Mouse (Mus musculus): ENCODE measurements at regions not wholly inside any gene's neighbourhood (a gene's known extent, or its start where the extent isn't known, plus 50 kb on each side); places are given as distances from the start of the nearest gene placed in this dataset.

DNA sequence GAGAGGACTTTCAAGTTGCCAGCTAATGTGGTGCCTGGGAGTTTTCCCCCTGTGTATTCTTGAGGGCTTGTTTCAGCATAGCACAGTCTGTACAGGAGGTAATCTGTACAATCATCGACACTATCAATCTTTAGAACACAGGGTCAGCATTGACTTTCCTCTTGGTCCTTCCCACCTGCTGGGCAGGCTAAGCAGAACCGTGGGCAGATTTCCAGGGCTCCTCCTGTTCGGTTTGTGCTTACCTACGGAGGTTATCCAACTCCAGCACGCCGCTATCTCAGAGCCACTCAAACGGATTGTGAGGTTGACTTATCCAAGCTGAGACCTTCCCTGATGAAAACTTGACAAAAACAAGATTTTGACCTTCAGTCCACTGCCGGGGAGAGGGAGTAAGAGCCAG lies 988.9 kb downstream of the Synb start:
- Histone ChIP-seq H3K4me1 (ENCODE audit: insufficient read depth) (no peaks in the 10 kb centered on the region), H3K4me2 (ENCODE audit: low read depth, low read length) (no peak overlapping the region), H3K9me3 (ENCODE audit: low read length) (no peaks in the 10 kb centered on the region), H3K27me3 (ENCODE audit: insufficient read depth, low read length) (no peaks in the 10 kb centered on the region), H3K27ac (ENCODE audit: low read depth) (no peak overlapping the region), H3K36me3 (replicated peaks; ENCODE audit: insufficient read depth, low read length) (no peaks in the 10 kb centered on the region), H3K9ac (replicated peaks) (no peak overlapping the region), H3K4me3 (ENCODE audit: low read depth, low read length) (no peak overlapping the region)
- DNase-seq (peak; percentile 15), ATAC-seq (no peak)
- WGBS (ENCODE audit: insufficient replicate concordance), result 76% methylated on average over 8 of the region's 8 CpGs
- no peak for TF ChIP-seq CTCF (IDR thresholded peaks at IDR 0.05; ENCODE audit: low read depth)
- TF ChIP-seq EP300 (IDR thresholded peaks at IDR 0.05; ENCODE audit: low read depth), result no peak

GRCm38 (mm10) chr14:68301710-68302109 lies 992.4 kb downstream of the Synb start:
- WGBS (ENCODE audit: insufficient replicate concordance), result 66% methylated on average over 4 of the region's 4 CpGs
- Histone ChIP-seq H3K36me3 (replicated peaks; ENCODE audit: insufficient read depth, low read length) (no peaks in the 10 kb centered on the region), H3K27ac (ENCODE audit: low read depth) (no peak overlapping the region), H3K4me1 (ENCODE audit: insufficient read depth) (no peaks in the 10 kb centered on the region), H3K4me3 (ENCODE audit: low read depth, low read length) (no peak overlapping the region), H3K9me3 (ENCODE audit: low read length) (no peaks in the 10 kb centered on the region), H3K9ac (replicated peaks) (no peak overlapping the region), H3K4me2 (ENCODE audit: low read depth, low read length) (no peak overlapping the region), H3K27me3 (ENCODE audit: insufficient read depth, low read length) (no peaks in the 10 kb centered on the region)
- no peak for TF ChIP-seq EP300 (IDR thresholded peaks at IDR 0.05; ENCODE audit: low read depth)
- TF ChIP-seq CTCF (IDR thresholded peaks at IDR 0.05; ENCODE audit: low read depth), result no peak
- DNase-seq (no peak), ATAC-seq (no peak)

DNA sequence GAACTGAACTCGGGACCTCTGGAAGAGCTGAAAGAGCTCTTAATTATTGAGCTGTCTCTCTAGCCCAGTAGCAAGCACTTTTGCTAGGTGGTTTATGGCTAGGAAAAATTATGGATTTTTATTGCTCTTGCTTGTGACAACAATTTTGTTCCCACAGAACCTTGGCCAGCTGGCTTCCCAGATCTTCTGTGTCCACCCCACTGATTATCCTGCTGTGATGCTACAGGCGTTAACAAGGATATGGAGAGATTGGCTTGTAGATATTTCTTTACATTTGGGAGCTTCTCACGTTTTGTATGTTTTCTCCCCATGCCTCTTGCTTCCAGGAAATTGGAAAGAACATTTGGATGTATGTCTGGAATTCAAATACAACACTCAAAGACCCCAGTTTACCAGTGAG lies 1008.6 kb downstream of the Synb start:
- H3K4me1 ChIP-seq (ENCODE audit: insufficient read depth), result no peaks in the 10 kb centered on the region
- no peak overlapping the region for H3K4me2 ChIP-seq (ENCODE audit: low read depth, low read length)
- no peak for TF ChIP-seq EP300 (IDR thresholded peaks at IDR 0.05; ENCODE audit: low read depth)
- no peak for TF ChIP-seq CTCF (IDR thresholded peaks at IDR 0.05; ENCODE audit: low read depth)
- ATAC-seq, result no peak
- H3K4me3 ChIP-seq (ENCODE audit: low read depth, low read length), result no peak overlapping the region
- WGBS (ENCODE audit: insufficient replicate concordance), result 61% methylated on average over 3 of the region's 3 CpGs
- H3K9me3 ChIP-seq (ENCODE audit: low read length), result peaks cover 4% of the 10 kb centered on the region; the same call in 1 of the 2 replicates
- H3K36me3 ChIP-seq (replicated peaks; ENCODE audit: insufficient read depth, low read length), result no peaks in the 10 kb centered on the region
- no peak overlapping the region for H3K27ac ChIP-seq (ENCODE audit: low read depth)
- no peak for DNase-seq
- no peaks in the 10 kb centered on the region for H3K27me3 ChIP-seq (ENCODE audit: insufficient read depth, low read length)
- no peak overlapping the region for H3K9ac ChIP-seq (replicated peaks)

GRCm38 (mm10) chr14:68261436-68261835 lies 1032.7 kb downstream of the Synb start:
- ATAC-seq, result no peak

GRCm38 (mm10) chr14:68246966-68247365 lies 1047.1 kb downstream of the Synb start:
- no peak overlapping the region for H3K4me3 ChIP-seq (ENCODE audit: low read depth, low read length)

More at GRCm38 (mm10) chr14:68261436-68261835, 1032.7 kb downstream of the Synb start:
- Histone ChIP-seq H3K9ac (replicated peaks) (no peak overlapping the region), H3K4me1 (ENCODE audit: insufficient read depth) (no peaks in the 10 kb centered on the region), H3K4me3 (ENCODE audit: low read depth, low read length) (no peak overlapping the region), H3K9me3 (ENCODE audit: low read length) (no peaks in the 10 kb centered on the region), H3K4me2 (ENCODE audit: low read depth, low read length) (no peak overlapping the region), H3K27me3 (ENCODE audit: insufficient read depth, low read length) (no peaks in the 10 kb centered on the region), H3K36me3 (replicated peaks; ENCODE audit: insufficient read depth, low read length) (no peaks in the 10 kb centered on the region), H3K27ac (ENCODE audit: low read depth) (no peak overlapping the region)
- DNase-seq, result no peak
- no peak for TF ChIP-seq CTCF (IDR thresholded peaks at IDR 0.05; ENCODE audit: low read depth)
- TF ChIP-seq EP300 (IDR thresholded peaks at IDR 0.05; ENCODE audit: low read depth), result no peak
- 71% methylated on average over 3 of the region's 3 CpGs for WGBS (ENCODE audit: insufficient replicate concordance)

GRCm38 (mm10) chr14:68240146-68240545 lies 1054.0 kb downstream of the Synb start:
- 71% methylated on average over 7 of the region's 7 CpGs for WGBS (ENCODE audit: insufficient replicate concordance)
- no peak overlapping the region for H3K4me3 ChIP-seq (ENCODE audit: low read depth, low read length)
- no peak overlapping the region for H3K27ac ChIP-seq (ENCODE audit: low read depth)
- H3K9me3 ChIP-seq (ENCODE audit: low read length), result no peaks in the 10 kb centered on the region
- DNase-seq, result no peak
- H3K4me2 ChIP-seq (ENCODE audit: low read depth, low read length), result no peak overlapping the region
- no peaks in the 10 kb centered on the region for H3K36me3 ChIP-seq (replicated peaks; ENCODE audit: insufficient read depth, low read length)
- H3K27me3 ChIP-seq (ENCODE audit: insufficient read depth, low read length), result no peaks in the 10 kb centered on the region
- H3K4me1 ChIP-seq (ENCODE audit: insufficient read depth), result no peaks in the 10 kb centered on the region
- ATAC-seq, result no peak
- no peak for TF ChIP-seq CTCF (IDR thresholded peaks at IDR 0.05; ENCODE audit: low read depth)
- no peak for TF ChIP-seq EP300 (IDR thresholded peaks at IDR 0.05; ENCODE audit: low read depth)
- no peak overlapping the region for H3K9ac ChIP-seq (replicated peaks)

More at GRCm38 (mm10) chr14:68246966-68247365, 1047.1 kb downstream of the Synb start:
- Histone ChIP-seq H3K36me3 (replicated peaks; ENCODE audit: insufficient read depth, low read length) (no peaks in the 10 kb centered on the region), H3K9me3 (ENCODE audit: low read length) (no peaks in the 10 kb centered on the region), H3K4me2 (ENCODE audit: low read depth, low read length) (no peak overlapping the region), H3K4me1 (ENCODE audit: insufficient read depth) (no peaks in the 10 kb centered on the region), H3K27me3 (ENCODE audit: insufficient read depth, low read length) (no peaks in the 10 kb centered on the region), H3K27ac (ENCODE audit: low read depth) (no peak overlapping the region), H3K9ac (replicated peaks) (no peak overlapping the region)
- ATAC-seq (no peak), DNase-seq (no peak)
- WGBS (ENCODE audit: insufficient replicate concordance), result 74% methylated on average over 2 of the region's 2 CpGs
- TF ChIP-seq CTCF (IDR thresholded peaks at IDR 0.05; ENCODE audit: low read depth) (no peak), EP300 (IDR thresholded peaks at IDR 0.05; ENCODE audit: low read depth) (no peak)

DNA sequence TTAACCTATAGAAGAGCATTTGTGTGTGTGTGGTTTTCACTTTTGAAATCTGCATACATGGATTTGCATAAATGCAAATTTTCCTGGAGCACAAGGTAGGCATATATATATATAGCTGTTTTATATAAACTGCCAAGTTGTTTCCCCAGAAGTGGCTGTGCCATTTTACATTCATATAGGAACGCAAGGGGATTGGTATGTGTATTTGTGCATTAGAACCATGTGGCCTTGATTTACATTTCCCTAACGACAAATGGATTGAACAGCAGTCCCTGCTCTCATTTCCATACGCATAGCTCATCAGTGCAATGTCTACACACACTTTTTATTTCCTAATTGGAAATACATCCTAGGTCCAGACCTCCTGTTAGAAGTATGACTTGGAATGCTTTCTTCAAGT lies 1069.9 kb downstream of the Synb start:
- no peak for DNase-seq
- Histone ChIP-seq H3K27ac (ENCODE audit: low read depth) (no peak overlapping the region), H3K27me3 (ENCODE audit: insufficient read depth, low read length) (no peaks in the 10 kb centered on the region), H3K9me3 (ENCODE audit: low read length) (no peaks in the 10 kb centered on the region), H3K36me3 (replicated peaks; ENCODE audit: insufficient read depth, low read length) (no peaks in the 10 kb centered on the region), H3K4me1 (ENCODE audit: insufficient read depth) (no peaks in the 10 kb centered on the region), H3K4me3 (ENCODE audit: low read depth, low read length) (no peak overlapping the region), H3K4me2 (ENCODE audit: low read depth, low read length) (no peak overlapping the region), H3K9ac (replicated peaks) (no peak overlapping the region)
- TF ChIP-seq CTCF (IDR thresholded peaks at IDR 0.05; ENCODE audit: low read depth), result no peak
- no peak for TF ChIP-seq EP300 (IDR thresholded peaks at IDR 0.05; ENCODE audit: low read depth)
- ATAC-seq, result no peak
- 72% methylated on average over 3 of the region's 3 CpGs for WGBS (ENCODE audit: insufficient replicate concordance)
